Mouse (Mus musculus) hindbrain, embryonic 15.5 days (tissue): ENCODE measurements around the gene Macrod2. TPM values are rescaled to one million over a fixed set of nuclear protein-coding genes. Genes with fewer than 3 reads are reported as not detected.

Experiments
- ATAC-seq: fragments of 200-750 bp; cut with Nextera tagmentation; 2 replicates; pipeline ENCODE4 v1.8.0; 2017; ENCODE audit warnings: low read depth, moderate number of reproducible peaks, moderate TSS enrichment; ENCODE audit not compliant: low FRiP score
- H3K27ac ChIP-seq: fragments of 300-500 bp; sonication (generic); replicated peaks from 2 replicates; pipeline ENCODE4 v1.5.1; 2015; ENCODE audit warnings: mild to moderate bottlenecking, inconsistent platforms
- H3K27me3 ChIP-seq: fragments of 300-500 bp; sonication (generic); 2 replicates; pipeline ENCODE4 v1.6.1; 2015; ENCODE audit warnings: control low read depth, inconsistent platforms
- H3K36me3 ChIP-seq: fragments of 300-500 bp; sonication (generic); 2 replicates; pipeline ENCODE4 v1.6.1; 2015; ENCODE audit warnings: control low read depth, inconsistent platforms
- H3K4me1 ChIP-seq: fragments of 300-500 bp; sonication (generic); replicated peaks from 2 replicates; pipeline ENCODE4 v1.6.1; 2015; ENCODE audit warnings: control low read depth, inconsistent platforms
- H3K4me2 ChIP-seq: fragments of 300-500 bp; sonication (generic); 2 replicates; pipeline ENCODE4 v1.6.1; 2015; ENCODE audit warnings: moderate library complexity, mild to moderate bottlenecking, inconsistent platforms
- H3K4me3 ChIP-seq: fragments of 300-500 bp; sonication (generic); 2 replicates; pipeline ENCODE4 v1.5.1; 2015; ENCODE audit warnings: mild to moderate bottlenecking, inconsistent platforms
- H3K9ac ChIP-seq: fragments of 300-500 bp; sonication (generic); 2 replicates; pipeline ENCODE4 v1.6.1; 2015; ENCODE audit warnings: inconsistent platforms
- H3K9me3 ChIP-seq: fragments of 300-500 bp; sonication (generic); 2 replicates; pipeline ENCODE4 v1.6.1; 2016; ENCODE audit warnings: control low read depth, inconsistent platforms
- WGBS: fragments of 180-500 bp; shearing (Covaris S2); methylation state at CpG from one replicate; pipeline ENCODE4 v1.1.7; 2015; 5-methylcytosine and 5-hydroxymethylcytosine counted together
- polyA plus RNA-seq: library from polyadenylated mRNA; unstranded; fragments of >200 nt; fragmentation: Nextera tagmentation; extraction: Ambion mirVana; gene quantifications from 2 replicates; pipeline ENCODE4 v1.2.1, GENCODE M21; 2015

Gene Macrod2
- polyA plus RNA-seq, 1 experiment from 2014 or later: 78.6 TPM

DNA sequence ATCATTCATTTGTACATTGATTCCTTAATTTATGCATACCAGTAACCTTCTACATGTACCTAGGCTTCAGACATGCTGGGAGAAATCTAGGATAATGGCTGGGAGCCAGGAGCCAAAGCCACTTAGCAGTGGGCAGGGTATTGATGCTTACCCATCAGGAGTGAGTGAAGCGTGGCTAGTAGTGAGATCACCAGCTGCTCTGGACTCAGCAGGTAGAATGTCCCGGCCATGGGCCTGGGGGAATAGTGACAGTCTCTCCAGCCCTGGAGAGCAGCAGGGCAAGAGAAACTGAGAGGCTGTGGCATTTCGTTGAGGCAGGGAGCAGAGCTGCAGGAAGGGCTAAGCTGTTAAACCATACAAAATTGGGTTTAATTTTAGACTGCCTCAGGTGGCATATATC lies 435.0 kb downstream of the Macrod2 start:
- ATAC-seq: no peak
- Histone ChIP-seq H3K36me3 (no peaks in the 10 kb centered on the region), H3K9ac (no peak overlapping the region), H3K4me1 (no peaks in the 10 kb centered on the region), H3K27me3 (no peaks in the 10 kb centered on the region), H3K9me3 (no peaks in the 10 kb centered on the region), H3K27ac (no peak overlapping the region), H3K4me3 (no peak overlapping the region), H3K4me2 (no peak overlapping the region)
- WGBS: 58% methylated on average over 3 of the region's 3 CpGs

GRCm38 (mm10) chr2:140839371-140839770 lies 444.3 kb downstream of the Macrod2 start:
- WGBS: 28% methylated on average over 2 of the region's 2 CpGs
- no peak overlapping the region for H3K9ac ChIP-seq
- H3K4me1 ChIP-seq: 0 out of 2 replicates have a peak, but pooled peaks cover 3% of the 10 kb centered on the region
- no peak overlapping the region for H3K4me3 ChIP-seq
- H3K36me3 ChIP-seq: no peaks in the 10 kb centered on the region
- H3K27ac ChIP-seq: no peak overlapping the region
- H3K9me3 ChIP-seq: no peaks in the 10 kb centered on the region
- ATAC-seq: peak; percentile 29; the same call in 1 of the 2 replicates
- 0 out of 2 replicates have a peak overlapping the region, but pooled peaks have one; percentile 4 for H3K4me2 ChIP-seq
- no peaks in the 10 kb centered on the region for H3K27me3 ChIP-seq

DNA sequence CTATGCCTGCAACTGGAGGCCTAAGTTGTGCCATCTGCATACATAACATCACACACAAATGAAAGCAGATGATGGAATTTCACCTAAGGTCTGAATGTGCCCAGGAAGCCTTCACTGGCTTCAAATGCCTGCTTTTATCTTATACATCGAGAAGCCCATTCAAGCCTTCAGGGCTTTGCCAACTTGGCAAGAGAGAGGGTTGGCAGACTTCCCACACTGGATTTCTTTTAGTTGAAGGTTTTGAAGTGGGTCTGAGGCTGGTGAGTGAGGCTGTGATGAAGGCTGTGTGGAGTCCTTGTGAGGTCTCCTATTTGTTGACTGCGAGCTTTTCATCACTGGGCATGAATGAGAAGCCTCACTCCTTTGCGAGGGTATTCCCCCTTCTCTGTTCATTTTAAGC lies 444.8 kb downstream of the Macrod2 start:
- no peaks in the 10 kb centered on the region for H3K36me3 ChIP-seq
- no peak overlapping the region for H3K27ac ChIP-seq
- WGBS: 41% methylated on average over 3 of the region's 3 CpGs
- H3K4me3 ChIP-seq: no peak overlapping the region
- no peak overlapping the region for H3K4me2 ChIP-seq
- no peaks in the 10 kb centered on the region for H3K9me3 ChIP-seq
- peak; percentile 92 for ATAC-seq
- 0 out of 2 replicates have a peak, but pooled peaks cover 3% of the 10 kb centered on the region for H3K4me1 ChIP-seq
- H3K27me3 ChIP-seq: no peaks in the 10 kb centered on the region
- no peak overlapping the region for H3K9ac ChIP-seq

DNA sequence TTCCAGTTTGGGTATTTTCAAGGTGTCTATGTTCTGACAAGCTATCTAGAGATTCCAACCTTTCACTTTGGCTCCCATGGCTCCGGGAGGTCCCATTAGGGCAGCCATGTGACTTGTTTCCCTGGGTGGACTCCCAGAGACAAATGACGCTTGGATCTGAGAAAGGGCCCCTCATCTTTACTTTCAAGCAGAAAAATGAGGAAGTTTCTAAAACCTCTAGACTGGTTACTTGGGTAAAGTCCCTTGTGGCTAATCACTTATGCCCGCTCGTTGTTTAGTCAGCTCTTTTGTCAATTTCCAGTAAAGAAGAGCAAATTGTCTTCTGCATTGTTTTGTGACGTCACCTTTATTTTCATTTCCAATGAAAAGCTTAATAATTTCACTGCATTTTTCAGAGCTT lies 448.9 kb downstream of the Macrod2 start:
- H3K36me3 ChIP-seq: no peaks in the 10 kb centered on the region

DNA sequence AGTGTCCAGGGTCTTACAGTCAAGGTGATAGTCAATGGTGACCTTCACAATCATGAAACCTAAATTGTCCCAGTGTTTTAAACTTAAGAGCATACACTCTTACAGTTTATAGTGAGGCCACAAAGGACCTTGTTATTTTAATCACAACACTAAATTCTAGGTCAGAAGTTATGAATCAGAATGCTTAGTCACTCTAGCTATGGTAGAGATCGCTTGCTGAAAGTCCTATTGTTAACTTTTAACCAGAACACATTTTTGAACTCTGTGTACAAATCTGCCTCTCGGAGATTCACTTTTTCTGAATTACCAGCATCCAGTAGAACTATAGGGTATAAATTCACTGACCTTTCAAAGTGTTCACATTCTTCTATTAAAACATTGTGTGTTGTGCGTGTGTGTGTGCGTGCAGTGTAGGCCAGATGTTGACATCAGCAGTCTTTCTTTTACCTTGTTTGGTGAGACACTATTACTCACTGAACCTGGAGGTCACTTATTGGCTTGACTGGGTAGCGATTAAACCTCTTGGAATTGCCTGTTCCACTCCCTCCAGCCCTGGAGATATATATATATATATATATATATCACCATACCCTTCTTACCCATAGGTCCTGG lies 452.8 kb downstream of the Macrod2 start:
- 93% methylated on average over 5 of the region's 5 CpGs for WGBS
- H3K27me3 ChIP-seq: no peaks in the 10 kb centered on the region
- H3K27ac ChIP-seq: no peak overlapping the region
- no peak for ATAC-seq
- no peaks in the 10 kb centered on the region for H3K9me3 ChIP-seq
- no peaks in the 10 kb centered on the region for H3K36me3 ChIP-seq
- no peak overlapping the region for H3K4me2 ChIP-seq
- no peak overlapping the region for H3K9ac ChIP-seq
- H3K4me1 ChIP-seq: no peaks in the 10 kb centered on the region
- H3K4me3 ChIP-seq: no peak overlapping the region

More for the DNA sequence above, 448.9 kb downstream of the Macrod2 start:
- Histone ChIP-seq H3K27me3 (no peaks in the 10 kb centered on the region), H3K4me2 (no peak overlapping the region), H3K9ac (no peak overlapping the region), H3K4me3 (no peak overlapping the region), H3K4me1 (0 out of 2 replicates have a peak, but pooled peaks cover 3% of the 10 kb centered on the region), H3K9me3 (no peaks in the 10 kb centered on the region), H3K27ac (no peak overlapping the region)
- ATAC-seq: no peak
- whole genome bisulfite sequencing: 77% methylated on average over 5 of the region's 5 CpGs

GRCm38 (mm10) chr2:140853538-140853937 lies 458.4 kb downstream of the Macrod2 start:
- H3K4me2 ChIP-seq: no peak overlapping the region
- no peak overlapping the region for H3K27ac ChIP-seq
- H3K4me3 ChIP-seq: no peak overlapping the region
- no peak overlapping the region for H3K9ac ChIP-seq
- no peaks in the 10 kb centered on the region for H3K27me3 ChIP-seq
- 80% methylated on average over 9 of the region's 9 CpGs for WGBS
- H3K36me3 ChIP-seq: no peaks in the 10 kb centered on the region
- no peaks in the 10 kb centered on the region for H3K4me1 ChIP-seq
- no peak for ATAC-seq
- no peaks in the 10 kb centered on the region for H3K9me3 ChIP-seq

GRCm38 (mm10) chr2:140861356-140861755 lies 466.2 kb downstream of the Macrod2 start:
- WGBS: 71% methylated on average over 1 of the region's 1 CpGs
- Histone ChIP-seq H3K27ac (no peak overlapping the region), H3K4me3 (no peak overlapping the region), H3K4me2 (no peak overlapping the region), H3K9me3 (no peaks in the 10 kb centered on the region), H3K4me1 (no peaks in the 10 kb centered on the region), H3K9ac (no peak overlapping the region), H3K27me3 (no peaks in the 10 kb centered on the region), H3K36me3 (no peaks in the 10 kb centered on the region)
- ATAC-seq: no peak

DNA sequence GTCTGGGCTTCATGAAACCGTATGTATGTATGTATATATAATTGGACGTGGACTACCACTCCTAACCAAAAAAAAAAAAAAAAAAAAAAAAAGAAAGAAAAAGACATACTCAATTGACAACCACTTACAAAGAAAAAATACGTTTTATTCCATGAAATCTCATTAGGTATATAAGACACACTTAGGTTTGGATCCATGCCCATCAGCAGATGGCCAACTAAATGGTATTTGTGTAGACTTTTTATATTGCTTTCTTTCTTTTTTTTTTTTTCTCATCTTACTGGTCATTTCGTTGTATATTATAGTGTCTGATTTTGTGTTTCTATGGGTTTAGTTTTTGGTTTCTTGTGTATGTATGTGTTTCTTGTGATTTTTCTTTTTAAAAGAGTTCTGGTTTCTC lies 467.6 kb downstream of the Macrod2 start:
- no peaks in the 10 kb centered on the region for H3K4me1 ChIP-seq
- H3K27me3 ChIP-seq: no peaks in the 10 kb centered on the region
- H3K4me3 ChIP-seq: no peak overlapping the region
- no peaks in the 10 kb centered on the region for H3K9me3 ChIP-seq
- H3K4me2 ChIP-seq: no peak overlapping the region
- no peak overlapping the region for H3K9ac ChIP-seq
- 79% methylated on average over 4 of the region's 4 CpGs for WGBS
- no peak overlapping the region for H3K27ac ChIP-seq
- no peaks in the 10 kb centered on the region for H3K36me3 ChIP-seq
- no peak for ATAC-seq

GRCm38 (mm10) chr2:140865636-140866035 lies 470.5 kb downstream of the Macrod2 start:
- no peaks in the 10 kb centered on the region for H3K27me3 ChIP-seq

DNA sequence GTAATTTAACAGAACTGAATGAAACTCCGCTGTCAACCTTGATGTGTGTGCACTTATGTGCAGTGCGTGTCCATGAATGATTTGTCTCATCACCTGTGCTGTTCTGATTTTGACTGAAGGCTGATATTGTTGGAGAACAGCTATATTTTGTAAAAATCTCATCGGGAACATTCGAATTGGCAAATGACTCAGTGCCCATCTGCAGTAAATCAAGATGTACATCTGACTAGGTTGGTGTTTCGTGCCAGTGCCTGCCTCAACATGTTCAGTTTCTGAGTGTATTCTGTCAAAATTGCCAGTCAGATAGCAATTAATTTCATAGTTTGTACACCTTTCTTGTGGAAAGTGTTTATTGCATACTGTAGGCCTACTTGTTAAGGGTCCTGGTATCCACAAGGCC lies 472.0 kb downstream of the Macrod2 start:
- H3K9me3 ChIP-seq: no peaks in the 10 kb centered on the region
- H3K36me3 ChIP-seq: no peaks in the 10 kb centered on the region
- no peaks in the 10 kb centered on the region for H3K4me1 ChIP-seq
- H3K27me3 ChIP-seq: no peaks in the 10 kb centered on the region
- WGBS: 89% methylated on average over 5 of the region's 5 CpGs
- no peak for ATAC-seq
- no peak overlapping the region for H3K9ac ChIP-seq
- H3K4me3 ChIP-seq: no peak overlapping the region
- H3K4me2 ChIP-seq: no peak overlapping the region
- no peak overlapping the region for H3K27ac ChIP-seq

More at GRCm38 (mm10) chr2:140865636-140866035, 470.5 kb downstream of the Macrod2 start:
- no peak overlapping the region for H3K27ac ChIP-seq
- H3K9me3 ChIP-seq: no peaks in the 10 kb centered on the region
- no peak overlapping the region for H3K4me2 ChIP-seq
- WGBS: 78% methylated on average over 1 of the region's 1 CpGs
- H3K9ac ChIP-seq: no peak overlapping the region
- ATAC-seq: no peak
- no peak overlapping the region for H3K4me3 ChIP-seq
- H3K4me1 ChIP-seq: no peaks in the 10 kb centered on the region
- no peaks in the 10 kb centered on the region for H3K36me3 ChIP-seq

DNA sequence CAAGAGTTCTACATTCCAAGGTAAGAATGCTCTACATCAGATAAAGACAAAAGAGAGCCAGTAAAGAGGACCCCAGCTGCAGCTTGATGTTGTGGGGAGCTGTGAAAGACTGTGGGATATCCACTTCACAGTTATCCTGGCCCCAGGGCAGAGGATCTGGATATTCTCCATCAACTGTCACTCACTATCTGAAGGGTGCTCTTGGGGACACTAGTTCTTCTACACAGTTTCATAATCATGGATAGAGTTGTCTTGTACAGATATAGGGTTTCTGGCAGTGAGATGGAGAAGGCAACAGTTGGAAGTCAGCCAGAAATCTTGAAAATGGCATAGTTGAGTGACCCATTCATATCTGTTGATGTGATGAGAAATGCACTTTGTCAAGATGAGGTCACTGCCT lies 490.1 kb downstream of the Macrod2 start:
- Histone ChIP-seq H3K4me2 (no peak overlapping the region), H3K27me3 (no peaks in the 10 kb centered on the region), H3K27ac (no peak overlapping the region), H3K4me1 (no peaks in the 10 kb centered on the region), H3K9ac (no peak overlapping the region), H3K4me3 (no peak overlapping the region), H3K36me3 (no peaks in the 10 kb centered on the region), H3K9me3 (no peaks in the 10 kb centered on the region)
- ATAC-seq: no peak

DNA sequence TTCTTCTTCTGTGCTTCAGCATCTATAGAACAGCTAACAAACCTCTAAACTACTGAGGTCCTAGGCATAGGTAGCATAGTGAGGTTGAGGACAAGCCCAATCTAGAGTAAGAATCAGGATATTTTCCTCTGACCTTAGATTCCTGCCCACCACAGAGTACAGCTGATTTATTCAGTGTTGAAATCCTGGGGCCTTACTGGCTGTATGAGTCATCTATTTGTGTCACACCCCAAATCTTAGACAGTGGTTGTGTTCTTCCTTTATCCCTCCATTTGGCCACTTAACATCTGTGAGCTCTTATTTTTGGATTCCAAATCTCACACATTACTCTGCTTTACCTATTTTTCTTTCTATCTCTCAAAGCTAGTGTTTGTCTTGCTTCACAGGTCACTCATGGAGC lies 495.6 kb downstream of the Macrod2 start:
- ATAC-seq: no peak
- Histone ChIP-seq H3K27ac (no peak overlapping the region), H3K4me1 (no peaks in the 10 kb centered on the region), H3K36me3 (no peaks in the 10 kb centered on the region), H3K27me3 (no peaks in the 10 kb centered on the region), H3K4me2 (no peak overlapping the region), H3K4me3 (no peak overlapping the region), H3K9ac (no peak overlapping the region), H3K9me3 (no peaks in the 10 kb centered on the region)
